Mouse (Mus musculus): ENCODE results near the gene Ndufv2. TPM values are rescaled to one million over a fixed set of nuclear protein-coding genes. Genes with fewer than 3 reads are reported as not detected.

The Ndufv2 gene
- polyA plus RNA-seq, 1 experiment from 2014 or later, result 356 TPM

DNA sequence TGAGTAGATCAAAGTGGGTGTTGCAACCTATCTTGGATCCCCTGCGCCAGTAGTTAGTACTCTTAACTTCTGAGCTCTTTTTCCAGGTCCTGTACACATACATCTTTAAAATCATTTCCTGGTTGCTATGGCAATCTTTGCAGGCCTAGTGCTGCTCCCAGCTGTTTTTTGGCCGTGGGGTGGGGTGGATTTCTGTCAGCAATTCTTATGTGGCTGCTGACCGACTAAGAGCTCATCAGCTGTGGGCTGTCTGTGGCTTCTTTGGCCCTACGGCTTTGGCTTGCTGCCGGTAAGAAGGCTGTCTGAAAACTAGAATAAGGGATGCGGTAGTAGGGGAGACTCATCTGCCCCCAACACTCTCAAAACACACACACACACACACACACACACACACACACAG, 9.4 kb upstream of the Ndufv2 start:
- DNase-seq (ENCODE audit: low spot score) (no peak), ATAC-seq (ENCODE audit: low FRiP score, low TSS enrichment) (peak; percentile 14)
- WGBS, result 23% methylated on average over 6 of the region's 6 CpGs
- peak overlapping the region; percentile 88 for H3K4me3 ChIP-seq (ENCODE audit: low read depth, low read length)
- H3K36me3 ChIP-seq (ENCODE audit: control insufficient read depth, insufficient read depth, low read length), result peaks cover 11% of the 10 kb centered on the region; the same call in 1 of the 2 replicates
- peak overlapping the region; percentile 84 for H3K27ac ChIP-seq (replicated peaks)
- H3K27me3 ChIP-seq (ENCODE audit: control insufficient read depth, insufficient read depth, low read length), result no peaks in the 10 kb centered on the region
- TF ChIP-seq CTCF (IDR thresholded peaks at IDR 0.05; ENCODE audit: low read depth) (no peak), EP300 (optimal IDR thresholded peaks at IDR 0.05) (no peak)
- peaks cover 5% of the 10 kb centered on the region; the same call in 1 of the 2 replicates for H3K4me1 ChIP-seq (replicated peaks; ENCODE audit: control insufficient read depth, insufficient read depth)
- H3K9ac ChIP-seq (ENCODE audit: low read length), result peak overlapping the region; percentile 76
- no peaks in the 10 kb centered on the region for H3K9me3 ChIP-seq (ENCODE audit: control insufficient read depth, low read length)
- H3K4me2 ChIP-seq (replicated peaks; ENCODE audit: low read depth), result peak overlapping the region; percentile 57

DNA sequence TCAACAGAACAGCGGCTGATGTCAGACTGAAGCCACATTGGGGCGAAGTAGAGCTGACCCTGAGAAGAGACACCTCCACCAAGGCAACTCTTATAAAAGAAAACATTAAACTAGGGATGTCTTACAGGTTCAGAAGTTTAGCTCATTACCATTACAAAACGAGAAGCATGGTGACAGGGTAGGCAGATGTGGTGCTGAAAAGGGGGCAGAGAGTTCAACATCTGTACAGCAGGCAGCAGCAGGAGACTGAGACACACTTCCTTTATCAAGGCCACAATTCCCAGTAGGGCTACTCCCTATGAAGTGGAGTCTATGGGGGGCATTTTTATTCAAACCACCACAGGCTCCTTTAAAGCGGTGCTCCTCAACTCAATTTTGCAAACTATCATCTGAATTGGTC, 6.8 kb upstream of the Ndufv2 start:
- TF ChIP-seq CTCF (IDR thresholded peaks at IDR 0.05; ENCODE audit: low read depth) (no peak), EP300 (optimal IDR thresholded peaks at IDR 0.05) (no peak)
- ATAC-seq (ENCODE audit: low FRiP score, low TSS enrichment) (no peak), DNase-seq (ENCODE audit: low spot score) (no peak)
- Histone ChIP-seq H3K27ac (replicated peaks) (no peak overlapping the region), H3K27me3 (ENCODE audit: control insufficient read depth, insufficient read depth, low read length) (no peaks in the 10 kb centered on the region), H3K4me2 (replicated peaks; ENCODE audit: low read depth) (no peak overlapping the region), H3K4me3 (ENCODE audit: low read depth, low read length) (no peak overlapping the region), H3K4me1 (replicated peaks; ENCODE audit: control insufficient read depth, insufficient read depth) (peaks cover 5% of the 10 kb centered on the region; the same call in 1 of the 2 replicates), H3K9ac (ENCODE audit: low read length) (no peak overlapping the region), H3K36me3 (ENCODE audit: control insufficient read depth, insufficient read depth, low read length) (no peaks in the 10 kb centered on the region), H3K9me3 (ENCODE audit: control insufficient read depth, low read length) (no peaks in the 10 kb centered on the region)
- 82% methylated on average over 4 of the region's 4 CpGs for WGBS

DNA sequence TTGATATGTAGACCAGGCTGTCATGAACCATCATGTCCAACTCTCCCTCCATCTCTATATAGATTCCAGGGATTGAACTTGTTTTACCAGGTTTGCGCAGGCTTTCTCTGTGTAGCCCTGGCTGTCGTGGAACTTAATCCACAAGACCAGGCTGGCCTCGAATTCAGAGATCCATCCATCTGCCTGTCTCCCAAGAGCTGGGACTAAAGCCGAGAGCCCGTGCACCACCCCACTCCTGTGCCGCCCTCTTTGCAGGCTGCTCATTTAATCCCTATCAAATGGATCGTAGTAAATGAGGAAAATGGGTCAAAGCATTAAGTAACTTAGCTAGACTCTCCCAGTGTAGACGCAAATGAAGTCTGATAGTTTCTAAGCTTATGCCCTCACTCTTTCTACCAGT, 6.1 kb upstream of the Ndufv2 start:
- Histone ChIP-seq H3K27me3 (ENCODE audit: control insufficient read depth, insufficient read depth, low read length) (no peaks in the 10 kb centered on the region), H3K27ac (replicated peaks) (no peak overlapping the region), H3K4me1 (replicated peaks; ENCODE audit: control insufficient read depth, insufficient read depth) (peaks cover 4% of the 10 kb centered on the region; the same call in 1 of the 2 replicates), H3K4me3 (ENCODE audit: low read depth, low read length) (no peak overlapping the region), H3K9ac (ENCODE audit: low read length) (no peak overlapping the region), H3K4me2 (replicated peaks; ENCODE audit: low read depth) (no peak overlapping the region), H3K36me3 (ENCODE audit: control insufficient read depth, insufficient read depth, low read length) (no peaks in the 10 kb centered on the region), H3K9me3 (ENCODE audit: control insufficient read depth, low read length) (no peaks in the 10 kb centered on the region)
- DNase-seq (ENCODE audit: low spot score) (no peak), ATAC-seq (ENCODE audit: low FRiP score, low TSS enrichment) (no peak)
- no peak for TF ChIP-seq EP300 (optimal IDR thresholded peaks at IDR 0.05)
- TF ChIP-seq CTCF (IDR thresholded peaks at IDR 0.05; ENCODE audit: low read depth), result no peak
- WGBS, result 52% methylated on average over 8 of the region's 8 CpGs

DNA sequence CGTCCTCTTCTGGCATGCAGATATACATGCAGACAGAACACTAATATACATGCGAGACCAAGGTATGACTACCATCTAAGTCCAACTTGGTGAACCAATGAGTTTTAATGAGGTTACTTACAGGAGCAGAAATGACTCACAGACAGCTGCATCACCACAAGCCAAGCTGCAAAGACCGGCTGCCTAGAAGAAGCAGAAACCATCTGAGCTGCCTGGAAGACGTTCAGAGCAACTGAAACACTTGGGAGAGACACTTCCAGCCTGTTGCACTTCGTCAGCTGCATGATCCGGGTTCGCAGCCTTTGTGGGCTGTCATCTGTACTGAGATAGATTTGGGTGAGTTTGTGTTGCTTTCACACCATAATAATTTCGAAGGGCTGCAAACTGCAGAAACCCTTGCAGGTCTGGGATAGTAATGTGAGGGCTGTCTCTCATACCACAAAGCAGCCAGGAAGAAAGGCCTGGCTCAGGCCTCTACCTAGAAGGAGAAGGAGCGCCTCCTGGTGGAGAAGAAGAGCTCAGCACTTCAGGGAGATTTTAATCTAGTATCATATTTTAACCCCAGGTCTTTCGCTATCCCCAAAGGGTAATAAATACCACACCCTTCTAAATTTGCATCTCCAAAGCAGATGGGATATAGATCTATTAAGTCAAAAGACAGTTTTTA, 5.4 kb upstream of the Ndufv2 start:
- Histone ChIP-seq H3K36me3 (ENCODE audit: control insufficient read depth, insufficient read depth, low read length) (no peaks in the 10 kb centered on the region), H3K9me3 (ENCODE audit: control insufficient read depth, low read length) (no peaks in the 10 kb centered on the region), H3K4me2 (replicated peaks; ENCODE audit: low read depth) (no peak overlapping the region), H3K4me1 (replicated peaks; ENCODE audit: control insufficient read depth, insufficient read depth) (no peaks in the 10 kb centered on the region), H3K27ac (replicated peaks) (no peak overlapping the region), H3K4me3 (ENCODE audit: low read depth, low read length) (no peak overlapping the region), H3K27me3 (ENCODE audit: control insufficient read depth, insufficient read depth, low read length) (no peaks in the 10 kb centered on the region), H3K9ac (ENCODE audit: low read length) (no peak overlapping the region)
- TF ChIP-seq CTCF (IDR thresholded peaks at IDR 0.05; ENCODE audit: low read depth) (peak; percentile 89), EP300 (optimal IDR thresholded peaks at IDR 0.05) (no peak)
- no peak for ATAC-seq (ENCODE audit: low FRiP score, low TSS enrichment)
- peak; percentile 45 for DNase-seq (ENCODE audit: low spot score)
- 41% methylated on average over 10 of the region's 10 CpGs for WGBS

DNA sequence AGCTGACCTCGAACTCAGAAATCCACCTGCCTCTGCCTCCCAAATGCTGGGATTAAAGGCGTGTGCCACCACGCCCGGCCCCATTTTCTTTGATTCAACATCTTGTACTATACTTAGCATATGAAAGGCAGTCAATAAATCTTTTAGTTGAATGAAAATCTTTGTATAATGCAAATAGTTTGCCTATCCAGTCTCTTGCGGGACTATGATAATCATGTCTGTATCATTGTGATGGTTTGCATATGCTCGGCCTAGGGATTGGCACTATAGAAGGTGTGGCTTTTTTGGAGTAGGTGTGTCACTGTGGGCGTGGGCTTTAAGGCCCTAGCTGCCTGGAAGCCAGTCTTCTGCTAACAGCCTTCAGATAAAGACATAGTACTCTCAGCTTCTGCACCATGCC, 2.7 kb upstream of the Ndufv2 start:
- ATAC-seq (ENCODE audit: low FRiP score, low TSS enrichment) (no peak), DNase-seq (ENCODE audit: low spot score) (no peak)
- no peaks in the 10 kb centered on the region for H3K9me3 ChIP-seq (ENCODE audit: control insufficient read depth, low read length)
- 78% methylated on average over 7 of the region's 7 CpGs for WGBS
- no peak overlapping the region for H3K4me3 ChIP-seq (ENCODE audit: low read depth, low read length)
- 0 out of 2 replicates have a peak, but pooled peaks cover 3% of the 10 kb centered on the region for H3K4me1 ChIP-seq (replicated peaks; ENCODE audit: control insufficient read depth, insufficient read depth)
- no peaks in the 10 kb centered on the region for H3K36me3 ChIP-seq (ENCODE audit: control insufficient read depth, insufficient read depth, low read length)
- H3K27ac ChIP-seq (replicated peaks), result no peak overlapping the region
- TF ChIP-seq EP300 (optimal IDR thresholded peaks at IDR 0.05) (no peak), CTCF (IDR thresholded peaks at IDR 0.05; ENCODE audit: low read depth) (no peak)
- no peaks in the 10 kb centered on the region for H3K27me3 ChIP-seq (ENCODE audit: control insufficient read depth, insufficient read depth, low read length)
- H3K9ac ChIP-seq (ENCODE audit: low read length), result no peak overlapping the region
- no peak overlapping the region for H3K4me2 ChIP-seq (replicated peaks; ENCODE audit: low read depth)

DNA sequence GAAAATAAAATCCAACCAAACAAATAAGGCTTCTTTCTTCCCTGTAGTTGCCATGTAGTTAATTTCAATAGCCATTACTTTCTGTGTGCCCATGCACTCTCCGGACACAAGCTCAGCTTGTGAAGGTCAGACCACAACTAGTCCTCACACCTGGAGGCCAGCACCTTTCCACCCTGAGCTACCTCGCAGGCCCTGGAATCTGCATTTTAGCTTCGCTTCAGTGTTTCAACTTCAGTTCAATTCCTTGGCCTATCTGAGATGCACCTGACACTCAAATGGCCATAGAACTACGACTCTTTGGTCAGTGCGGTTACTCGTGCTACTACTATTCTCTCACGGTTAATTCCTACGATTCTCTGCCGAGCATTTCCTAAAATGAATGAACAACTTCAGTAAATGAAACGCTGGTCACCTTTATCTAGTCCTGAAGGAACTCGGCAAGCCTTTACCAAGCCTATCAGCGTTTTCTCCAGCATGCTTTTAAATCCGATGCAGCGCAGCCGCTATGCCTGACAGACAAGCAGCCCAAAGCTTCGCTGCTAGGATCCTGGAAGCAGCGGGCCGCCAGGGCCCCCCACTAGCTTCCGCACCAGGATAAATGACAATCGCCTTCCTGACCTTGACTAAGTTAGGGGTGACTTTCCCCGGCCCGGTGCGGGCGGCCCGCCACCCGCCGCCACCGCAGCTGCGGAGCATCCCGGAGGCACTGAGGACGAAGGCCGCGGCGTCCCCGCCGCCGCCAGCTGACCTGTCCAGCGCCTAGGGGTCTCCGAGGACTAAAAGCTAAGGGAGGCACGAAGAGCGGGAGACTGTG, 586 bp downstream of the Ndufv2 start:
- H3K4me2 ChIP-seq (replicated peaks; ENCODE audit: low read depth), result peak overlapping the region; percentile 83
- no peaks in the 10 kb centered on the region for H3K27me3 ChIP-seq (ENCODE audit: control insufficient read depth, insufficient read depth, low read length)
- H3K4me3 ChIP-seq (ENCODE audit: low read depth, low read length), result peak overlapping the region; percentile 94
- 0 out of 2 replicates have a peak, but pooled peaks cover 3% of the 10 kb centered on the region for H3K4me1 ChIP-seq (replicated peaks; ENCODE audit: control insufficient read depth, insufficient read depth)
- WGBS, result under 1% methylated on average over 40 of the region's 41 CpGs
- TF ChIP-seq CTCF (IDR thresholded peaks at IDR 0.05; ENCODE audit: low read depth) (no peak), EP300 (optimal IDR thresholded peaks at IDR 0.05) (no peak)
- no peaks in the 10 kb centered on the region for H3K36me3 ChIP-seq (ENCODE audit: control insufficient read depth, insufficient read depth, low read length)
- peak overlapping the region; percentile 95 for H3K27ac ChIP-seq (replicated peaks)
- ATAC-seq (ENCODE audit: low FRiP score, low TSS enrichment) (no peak), DNase-seq (ENCODE audit: low spot score) (no peak)
- peak overlapping the region; percentile 95 for H3K9ac ChIP-seq (ENCODE audit: low read length)
- H3K9me3 ChIP-seq (ENCODE audit: control insufficient read depth, low read length), result no peaks in the 10 kb centered on the region

All from stomach, postnatal 0 days (tissue).